Mouse (Mus musculus): ENCODE measurements around the gene Gpx1.
A peak's percentile ranks its signal among the peaks of the same experiment; 100 is the strongest.
"Not testable (repeated sequence)": the region's sequence is repeated elsewhere in the genome, so short reads cannot be mapped to it uniquely, and the experiment has no call there.

Gene Gpx1

GRCm38 (mm10) chr9:108338886-108339781 is at the start of gene Gpx1:
Gene Gpx1, plus strand, starts transcription at chr9:108338903.
- peak; percentile 88 for DNase-seq (ENCODE audit: low spot score)

DNA sequence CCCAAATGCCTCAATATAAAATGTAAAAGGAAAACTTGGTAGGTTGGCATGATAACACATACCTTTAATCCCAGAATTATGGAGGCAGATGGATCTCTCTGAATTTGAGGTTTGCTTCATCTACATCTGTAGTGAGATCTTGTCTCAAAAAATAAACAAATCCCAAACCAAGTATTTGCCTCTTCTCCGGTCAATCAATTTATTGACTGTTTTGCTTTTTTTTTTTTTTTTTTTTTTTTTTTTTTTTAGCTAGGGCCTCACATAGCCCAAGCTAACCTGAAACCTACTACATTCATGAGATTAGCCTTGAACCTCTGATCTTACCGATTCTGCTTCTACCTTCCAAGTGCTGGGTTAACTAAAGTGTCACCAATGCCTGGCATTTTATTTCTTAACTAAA is 49.4 kb upstream of the Gpx1 start:
- no peak for DNase-seq (ENCODE audit: low spot score)

DNA sequence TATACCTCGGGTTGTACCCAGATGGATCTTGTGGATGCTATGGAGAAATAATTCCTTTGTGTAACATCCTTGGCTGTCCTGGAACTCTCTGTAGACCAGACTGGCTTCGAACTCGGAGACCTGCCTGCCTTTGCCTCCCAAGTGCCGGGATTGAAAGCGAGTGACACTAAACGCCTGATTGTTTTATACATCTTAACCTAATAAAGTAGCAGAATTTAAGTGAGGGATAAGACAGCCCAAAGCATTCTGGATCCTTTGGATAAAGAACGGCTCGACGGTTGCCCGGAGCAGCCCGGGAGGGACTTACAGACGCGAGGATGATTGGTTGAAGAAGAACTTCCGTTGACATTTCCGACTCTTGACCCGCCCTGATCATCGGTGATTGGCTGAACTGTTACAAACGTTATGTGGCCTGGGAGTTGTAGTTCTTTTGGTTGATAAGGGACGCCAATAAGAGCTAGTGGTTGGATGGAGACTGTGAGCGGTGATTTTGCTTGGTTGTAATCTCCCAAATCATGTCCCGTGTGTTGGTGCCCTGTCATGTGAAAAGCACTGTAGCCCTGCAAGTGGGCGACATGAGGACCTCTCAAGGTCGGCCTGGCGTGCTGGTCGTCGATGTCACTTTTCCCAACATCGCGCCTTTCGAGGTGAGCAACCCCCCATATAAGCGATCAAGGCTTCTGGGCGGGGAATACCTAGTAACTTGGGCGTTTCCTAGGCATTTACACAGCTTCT is 48.5 kb upstream of the Gpx1 start, which contains the start of gene Nicn1:
Gene Nicn1, plus strand, starts transcription at position 414 of the 735 bp plus-strand sequence.
- peak; percentile 77 for DNase-seq (ENCODE audit: low spot score)

- no peak for DNase-seq (ENCODE audit: low spot score)
These were observed 47.9 kb upstream of the Gpx1 start for GRCm38 (mm10) chr9:108290773-108291172.

DNA sequence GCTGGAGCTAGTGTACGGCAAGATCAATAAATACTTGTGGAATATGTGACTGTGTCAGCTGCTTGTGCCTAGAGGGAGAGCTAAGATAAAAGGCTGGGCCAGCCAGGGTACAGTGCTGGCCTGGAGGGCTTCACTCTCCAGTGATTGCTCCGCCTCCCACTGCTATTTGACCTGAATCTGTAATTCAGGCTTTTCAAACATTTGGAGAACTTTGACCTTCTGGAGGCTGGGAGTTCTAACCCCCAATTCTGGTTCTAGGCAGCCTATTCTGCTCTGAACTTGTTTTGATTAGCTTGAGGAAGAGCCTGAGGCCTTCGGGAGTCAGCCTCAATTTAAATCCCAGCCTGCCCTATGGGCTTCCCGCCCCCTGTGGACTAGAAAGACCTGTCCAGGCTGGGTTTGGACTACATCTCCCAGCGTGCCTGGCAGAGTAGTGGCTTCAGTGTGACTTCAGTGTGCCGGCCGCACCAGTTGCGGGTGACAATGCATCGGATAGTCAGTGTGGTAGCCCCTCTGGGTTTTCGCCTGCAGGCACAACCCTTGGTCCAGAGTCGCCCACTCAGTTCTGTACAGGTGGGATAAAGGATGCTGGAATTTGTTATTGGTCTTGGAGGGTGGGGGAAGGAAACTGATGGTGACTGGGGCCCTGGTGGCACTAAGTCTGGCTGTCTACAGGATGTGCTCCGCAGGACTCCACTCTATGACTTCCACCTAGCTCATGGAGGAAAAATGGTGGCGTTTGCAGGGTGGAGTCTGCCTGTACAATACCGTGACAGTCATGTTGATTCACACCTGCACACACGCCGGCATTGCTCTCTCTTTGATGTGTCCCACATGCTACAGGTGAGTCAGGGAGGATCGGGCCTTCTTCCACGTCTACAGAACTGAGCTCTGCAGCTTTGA is 42.0 kb upstream of the Gpx1 start, which contains the start of gene Amt:
Gene Amt, plus strand, starts transcription at position 401 of the 903 bp plus-strand sequence.
- DNase-seq (ENCODE audit: low spot score) = no peak

DNA sequence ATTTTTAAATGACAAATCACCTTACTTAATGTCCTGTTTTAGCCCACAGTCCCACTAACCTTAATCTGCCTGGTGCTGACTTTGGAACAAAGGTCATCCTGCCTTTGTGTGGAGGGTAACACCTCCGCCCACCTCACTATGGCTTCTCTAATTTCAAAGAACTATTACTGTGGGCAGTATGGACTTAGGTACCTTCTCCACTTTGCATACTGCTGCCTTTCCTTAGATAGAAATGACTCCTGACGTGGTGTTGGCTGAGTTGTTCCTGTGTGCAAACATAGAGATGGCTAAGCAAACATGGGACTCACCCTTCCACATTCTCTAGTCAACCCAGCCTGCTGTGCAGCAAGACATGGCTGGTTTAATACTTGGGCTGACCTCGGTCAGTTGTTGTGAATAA is 36.9 kb upstream of the Gpx1 start:
- DNase-seq (ENCODE audit: low spot score) = no peak

DNA sequence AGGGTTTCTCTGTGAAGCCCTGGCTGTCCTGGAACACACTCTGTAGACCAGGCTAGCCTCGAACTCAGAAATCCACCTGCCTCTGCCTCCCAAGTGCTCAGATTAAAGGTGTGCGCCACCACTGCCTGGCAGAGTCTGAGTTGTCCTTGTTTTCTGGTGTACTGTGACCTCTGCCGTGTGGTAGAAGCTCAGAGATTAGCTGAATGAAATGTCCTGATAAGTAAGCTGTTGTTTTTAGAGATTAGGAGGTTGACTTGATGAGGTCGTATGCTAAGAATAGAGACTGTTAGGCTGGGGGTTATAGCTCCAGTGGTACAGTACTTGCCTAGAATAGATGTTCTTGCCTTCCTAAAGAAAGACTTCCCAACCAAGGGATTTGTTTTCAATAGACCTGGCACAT is 34.0 kb upstream of the Gpx1 start:
- DNase-seq (ENCODE audit: low spot score) = no peak

GRCm38 (mm10) chr9:108305170-108305569 is 33.5 kb upstream of the Gpx1 start:
- peak; percentile 21 for DNase-seq (ENCODE audit: low spot score)

DNA sequence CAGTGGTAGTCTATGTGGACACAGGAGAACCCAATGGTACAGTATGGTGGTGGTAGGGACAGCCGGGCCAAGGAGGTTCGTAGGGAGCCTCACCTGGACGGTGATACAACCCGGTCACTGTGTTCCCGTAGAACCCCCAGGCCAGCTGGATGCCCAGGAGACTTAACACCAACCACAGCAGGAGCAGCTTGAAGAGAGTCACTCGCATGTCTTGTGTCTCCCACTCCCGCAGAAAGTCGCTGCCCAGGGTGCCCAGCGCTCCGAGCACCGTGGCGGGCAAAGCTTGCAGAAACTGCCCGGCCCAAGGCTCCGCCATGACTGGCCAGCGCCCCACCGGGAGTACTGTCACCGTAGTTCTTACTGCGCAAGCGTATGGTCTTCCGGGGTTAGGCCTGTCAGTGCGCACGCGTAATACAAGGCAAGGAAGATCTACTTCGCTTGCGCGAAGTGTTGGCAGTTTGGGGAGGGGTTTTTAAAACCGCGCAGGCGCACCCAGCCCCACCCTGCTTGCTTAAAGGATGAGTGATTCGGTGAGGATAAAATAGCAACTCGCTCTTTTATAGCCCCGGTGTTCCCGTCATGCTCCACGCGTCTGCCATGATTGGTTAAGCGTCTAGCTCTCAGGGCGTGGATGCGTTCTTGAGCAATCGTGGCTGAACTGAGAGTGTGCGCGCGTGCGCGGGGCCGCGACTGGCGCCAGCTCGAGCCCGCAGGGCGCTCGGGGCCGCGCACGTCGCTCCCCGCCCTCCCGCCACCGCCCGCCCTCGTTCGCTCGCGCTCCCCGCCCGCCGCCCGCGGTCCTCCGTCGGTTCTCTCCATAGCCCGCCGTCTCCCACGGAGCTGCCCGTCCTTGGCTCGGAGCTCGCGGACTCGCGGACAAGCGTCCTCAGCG is 32.8 kb upstream of the Gpx1 start, which contains the start of the genes Rhoa and Tcta:
Gene Rhoa, plus strand, starts transcription at position 501 of the 892 bp plus-strand sequence.
Gene Tcta, minus strand, starts transcription at position 532 of the 892 bp plus-strand sequence.
- DNase-seq (ENCODE audit: low spot score) = peak; percentile 97

- peak; percentile 76 for DNase-seq (ENCODE audit: low spot score)
These were observed 32.1 kb upstream of the Gpx1 start for GRCm38 (mm10) chr9:108306571-108306980.

GRCm38 (mm10) chr9:108307021-108307807 is 31.5 kb upstream of the Gpx1 start:
- no peak for DNase-seq (ENCODE audit: low spot score)

GRCm38 (mm10) chr9:108308141-108308540 is 30.6 kb upstream of the Gpx1 start:
- DNase-seq (ENCODE audit: low spot score) = no peak

DNA sequence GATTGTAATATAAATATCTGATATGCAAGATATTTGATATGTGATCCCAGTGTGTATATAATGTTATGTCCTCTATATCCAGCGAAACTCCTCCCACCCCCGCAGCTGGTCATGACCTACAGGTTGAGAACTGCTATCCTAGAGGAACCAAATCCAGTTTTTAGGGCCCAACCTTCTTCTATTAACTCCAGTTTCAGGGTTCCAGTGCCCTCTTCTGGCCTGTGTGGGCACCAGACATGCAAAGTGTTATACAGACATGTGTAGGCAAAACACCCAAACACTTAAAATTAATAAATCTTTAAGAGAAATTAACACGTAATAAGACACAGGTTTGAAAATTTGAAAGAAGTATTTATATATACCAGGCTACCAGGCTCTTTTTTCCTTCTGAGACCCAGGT is 21.1 kb upstream of the Gpx1 start:
- DNase-seq (ENCODE audit: low spot score) = no peak

DNA sequence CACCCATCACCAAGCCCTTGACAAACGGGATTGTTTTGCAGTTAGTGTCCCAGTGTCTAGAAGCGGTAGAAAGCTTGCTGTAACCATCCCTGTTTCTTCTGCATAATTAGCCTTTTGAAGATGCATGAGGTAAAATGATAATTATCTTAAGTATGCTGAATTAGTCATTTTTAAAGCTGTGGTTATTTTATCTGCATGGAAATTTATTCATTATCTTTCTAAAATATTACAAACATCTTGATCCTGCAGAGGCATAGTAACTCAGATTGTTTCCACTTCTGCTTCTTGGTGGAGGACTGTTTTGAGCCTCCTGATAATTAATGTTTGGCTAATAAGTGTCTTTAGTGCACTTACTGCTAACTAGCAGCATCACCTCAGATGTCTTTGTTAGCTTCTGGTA is 20.2 kb upstream of the Gpx1 start:
- DNase-seq (ENCODE audit: low spot score) = no peak

- not testable (repeated sequence) for DNase-seq (ENCODE audit: low spot score)
These were observed 16.6 kb upstream of the Gpx1 start for GRCm38 (mm10) chr9:108322054-108322453.

GRCm38 (mm10) chr9:108324784-108325183 is 13.9 kb upstream of the Gpx1 start:
- DNase-seq (ENCODE audit: low spot score) = no peak

- DNase-seq (ENCODE audit: low spot score) = no peak
These were observed 12.9 kb upstream of the Gpx1 start for GRCm38 (mm10) chr9:108325811-108326210.

- no peak for DNase-seq (ENCODE audit: low spot score)
These were observed 704 bp upstream of the Gpx1 start for GRCm38 (mm10) chr9:108337848-108338550.

DNA sequence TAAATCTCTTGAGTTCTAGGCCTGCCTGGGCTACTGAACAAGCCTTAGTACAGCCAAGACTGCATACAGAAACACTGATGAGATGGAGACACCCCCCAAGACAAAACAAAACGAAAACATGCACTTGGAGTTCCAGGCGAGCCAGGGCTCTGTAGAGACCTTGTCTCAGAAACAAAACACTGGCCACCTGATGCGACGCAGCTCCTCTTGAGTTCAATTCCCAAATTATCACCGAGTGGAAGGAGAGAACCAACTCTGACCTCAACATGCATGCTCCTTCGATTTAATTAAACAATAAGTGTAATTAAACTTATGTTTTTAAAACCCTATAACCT is 185 bp upstream of the Gpx1 start:
- no peak for DNase-seq (ENCODE audit: low spot score)
